Mouse (Mus musculus): ENCODE measurements around the gene Abl2.

DNA sequence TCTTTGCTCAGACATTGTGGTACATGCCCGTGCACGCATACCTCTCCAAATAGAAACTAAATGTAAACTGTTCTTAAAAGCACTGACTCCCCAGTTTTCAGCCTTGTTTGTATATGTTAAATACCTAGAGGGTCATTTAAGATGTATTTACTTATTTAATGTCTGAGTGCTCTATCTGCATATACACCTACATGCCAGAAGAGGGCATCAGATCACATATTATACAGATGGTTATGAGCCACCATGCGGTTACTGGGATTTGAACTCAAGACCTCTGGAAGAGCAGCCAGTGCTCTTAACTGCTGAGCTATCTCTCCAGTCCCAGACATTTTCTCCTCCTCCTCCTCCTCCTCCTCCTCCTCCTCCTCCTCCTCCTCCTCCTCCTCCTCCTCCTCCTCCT lies 20.2 kb upstream of the Abl2 start:
- TF ChIP-seq POLR2A (IDR thresholded peaks at IDR 0.05; ENCODE audit: low read depth, low read length) (no peak), CTCF (IDR thresholded peaks at IDR 0.05; ENCODE audit: borderline replicate concordance, insufficient read depth, low read length) (no peak)

All from embryonic fibroblast, embryonic 13.5 days (primary cell).